ENCODE assay signal across 8 mouse cellular contexts in the genomic region with DNA sequence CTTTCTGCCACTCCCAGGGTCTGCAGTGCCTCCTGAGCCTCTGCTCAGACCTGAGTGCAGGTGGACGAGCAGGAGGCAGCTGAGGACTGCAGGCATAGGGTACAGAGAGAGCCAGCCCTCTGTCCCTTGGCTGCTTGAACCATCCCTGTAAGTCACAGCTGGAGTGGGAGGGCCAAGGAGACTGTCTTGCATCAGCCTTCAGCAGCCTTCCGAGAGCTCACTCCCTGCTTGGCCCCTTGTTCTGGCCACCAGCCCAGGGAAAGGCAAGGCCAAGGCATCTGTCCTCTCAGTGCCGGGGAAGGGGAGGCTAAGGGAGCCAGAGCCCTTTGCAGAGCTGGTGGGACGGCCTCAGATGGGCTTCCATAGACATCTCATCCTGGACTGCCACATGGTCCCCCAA. TPM values are rescaled to one million over a fixed set of nuclear protein-coding genes. Genes with fewer than 3 reads are reported as not detected.
DNase-seq lines count a peak whose midpoint lies in the region; ATAC-seq and TF ChIP-seq lines count a peak whose summit lies in the region.

No protein-coding gene starts in this region.

- no peaks in the 10 kb centered on the region for H3K79me2 ChIP-seq in myocyte (ENCODE audit: control insufficient read depth, insufficient read depth)

- intact Hi-C loops in heart, postnatal 25 days (cut with DNase I), result no loop called here
- intact Hi-C loops in left cerebral cortex, postnatal 36 days (cut with DNase I), result no loop called here

- peaks cover 29% of the 10 kb centered on the region; the same call in 1 of the 2 replicates for H3K36me3 ChIP-seq in lung, embryonic 15.5 days
- H3K36me3 ChIP-seq in myocyte (ENCODE audit: control insufficient read depth, insufficient read depth), result peaks cover 9% of the 10 kb centered on the region

- 63% methylated on average over 4 of the region's 4 CpGs for WGBS in lung, embryonic 15.5 days
- WGBS in lung, adult 2 months, result 47% methylated on average over 4 of the region's 4 CpGs

- H3K27me3 ChIP-seq in lung, embryonic 15.5 days, result no peaks in the 10 kb centered on the region
- H3K27me3 ChIP-seq in myocyte (ENCODE audit: control insufficient read depth, insufficient read depth, insufficient read length), result no peaks in the 10 kb centered on the region

- TF ChIP-seq CTCF in lung, adult 2 months (IDR thresholded peaks at IDR 0.05; ENCODE audit: insufficient read depth, low read length), result no peak
- no peak for TF ChIP-seq CTCF in cortical plate, adult 2 months (IDR thresholded peaks at IDR 0.05; ENCODE audit: extremely low read depth, insufficient read depth, low read length)

- TF ChIP-seq POLR2A in lung, adult 2 months (IDR thresholded peaks at IDR 0.05; ENCODE audit: borderline replicate concordance, extremely low read depth, low read depth, low read length), result no peak
- TF ChIP-seq POLR2A in cortical plate, adult 2 months (IDR thresholded peaks at IDR 0.05; ENCODE audit: extremely low read depth, insufficient read depth, low read length), result no peak
- peak; percentile 73 for TF ChIP-seq POLR2A in myocyte (IDR thresholded peaks at IDR 0.05; ENCODE audit: insufficient read length, low read depth)

- peak overlapping the region; percentile 81 for H3K27ac ChIP-seq in lung, embryonic 15.5 days
- peak overlapping the region; percentile 32; the same call in 1 of the 2 replicates for H3K27ac ChIP-seq in cortical plate, adult 2 months (ENCODE audit: insufficient read depth, low read length)

- peak overlapping the region; percentile 2 for H3ac ChIP-seq in myocyte (ENCODE audit: control insufficient read depth, insufficient read length)

- ATAC-seq in lung, embryonic 15.5 days (ENCODE audit: borderline replicate concordance, extremely low read depth, low FRiP score, low TSS enrichment), result no peak

- no peak overlapping the region for H3K4me3 ChIP-seq in lung, embryonic 15.5 days
- H3K4me3 ChIP-seq in lung, adult 2 months (replicated peaks; ENCODE audit: extremely low read depth, low read depth, low read length), result no peak overlapping the region
- no peak overlapping the region for H3K4me3 ChIP-seq in cortical plate, adult 2 months (ENCODE audit: insufficient read depth, low read length)
- peak overlapping the region; percentile 23 for H3K4me3 ChIP-seq in myocyte

- H3K4me2 ChIP-seq in lung, embryonic 15.5 days, result no peak overlapping the region
- H3K4me2 ChIP-seq in myocyte (ENCODE audit: low read depth), result peak overlapping the region; percentile 94

- no peak overlapping the region for H3K9ac ChIP-seq in lung, embryonic 15.5 days

- H3K4me1 ChIP-seq in lung, embryonic 15.5 days, result peaks cover 68% of the 10 kb centered on the region
- H3K4me1 ChIP-seq in lung, adult 2 months (ENCODE audit: control insufficient read depth, insufficient read depth, low read length), result peaks cover 55% of the 10 kb centered on the region
- peaks cover 2% of the 10 kb centered on the region; the same call in 1 of the 2 replicates for H3K4me1 ChIP-seq in cortical plate, adult 2 months (ENCODE audit: control insufficient read depth, insufficient read depth, low read length)

- H3K9me3 ChIP-seq in lung, embryonic 15.5 days, result no peaks in the 10 kb centered on the region

- DNase-seq in lung, adult 2 months, result no peak
- DNase-seq in heart, postnatal 25 days (ENCODE audit: low spot score), result peak; percentile 54
- no peak for DNase-seq in B cell, adult 2 months
- no peak for DNase-seq in left cerebral cortex, postnatal 36 days (ENCODE audit: low spot score in 2 of 2)
- no peak for DNase-seq in cerebellum, adult 18-20 months

TF ChIP-seq in myocyte, 11 proteins besides CTCF, POLR2A, EP300 and RAD21:
- TF ChIP-seq CEBPB (IDR thresholded peaks at IDR 0.05; ENCODE audit: insufficient read depth, poor library complexity, severe bottlenecking) (peak; percentile 82), E2F4 (IDR thresholded peaks at IDR 0.05; ENCODE audit: insufficient read depth) (no peak), TCF12 (IDR thresholded peaks at IDR 0.05; ENCODE audit: insufficient read depth, poor library complexity, severe bottlenecking) (no peak), SRF (IDR thresholded peaks at IDR 0.05; ENCODE audit: control insufficient read depth, insufficient read length, low read depth) (no peak), TCF3 (IDR thresholded peaks at IDR 0.05; ENCODE audit: insufficient read length, low read depth) (no peak), REST (IDR thresholded peaks at IDR 0.05; ENCODE audit: insufficient read depth, insufficient read length) (no peak), MYOG (IDR thresholded peaks at IDR 0.05; ENCODE audit: control insufficient read depth in 1 of 3, insufficient read depth in 1 of 3, insufficient read length in 2 of 3, low read depth in 2 of 3) (peak in 2 of 3 experiments; percentile 10 to 87), MAX (IDR thresholded peaks at IDR 0.05; ENCODE audit: low read depth) (no peak), MYOD1 (IDR thresholded peaks at IDR 0.05; ENCODE audit: control insufficient read depth in 1 of 3, insufficient read length in 2 of 3, low read depth in 2 of 3) (peak in 1 of 3 experiments; percentile 70), USF1 (IDR thresholded peaks at IDR 0.05; ENCODE audit: low read depth) (no peak), POLR2AphosphoS2 (IDR thresholded peaks at IDR 0.05; ENCODE audit: insufficient read length, low read depth) (peak; percentile 86)

RNA-seq across cellular contexts. Expression of a gene that starts 23.3 kb away (rescaled TPM):
- 22.2 and 27.8 TPM in 2 replicates for polyA plus RNA-seq in lung, embryonic 15.5 days (2015; fragmentation: Nextera tagmentation; extraction: Ambion mirVana)
- polyA plus RNA-seq in lung, adult 2 months (2012; rRNA removed), result 87.2 and 115 TPM in 2 replicates
- polyA plus RNA-seq in cortical plate, adult 2 months (2012; rRNA removed), result 44.7 and 47.1 TPM in 2 replicates
- 10 to 100 TPM; 37.3 to 40.6 TPM for total RNA-seq in heart, postnatal 25 days (2021)
- 42.3 TPM for polyA plus RNA-seq in myocyte (2012; fragmentation: generic; extraction: Trizol)
- total RNA-seq in left cerebral cortex, postnatal 36 days (2021), result 100 to 1,000 TPM; 109 to 114 TPM
